12 mouse cellular contexts compared by ENCODE assay signal in genomic region chr5:31451336-31451735, GRCm38 (mm10). TPM values are rescaled to one million over a fixed set of nuclear protein-coding genes. Genes with fewer than 3 reads are reported as not detected.
DNase-seq lines count a peak whose midpoint lies in the region; ATAC-seq and TF ChIP-seq lines count a peak whose summit lies in the region.
"Had no signal": no experiment of that assay in that cellular context is flagged by ENCODE, and none has a peak within 500 bp of the region (broad histone marks: within the 10 kb centered on the region; RNA-seq: fewer than 3 reads in every experiment).

No protein-coding gene starts in this region.

- DNase-seq in layer of hippocampus, adult 2 months (ENCODE audit: low spot score in 2 of 2), result no peak
- no peak for DNase-seq in layer of hippocampus, adult 11-12 months (ENCODE audit: low spot score)
- peak; percentile 90 for DNase-seq in MEL (ENCODE audit: low read depth, low spot score)
- DNase-seq in induced T-regulatory cell, adult 2 months (ENCODE audit: low read depth), result peak; percentile 47
- peak; percentile 5 for DNase-seq in midbrain, embryonic 14.5 days
- DNase-seq in cerebellum, postnatal 4 days (ENCODE audit: low spot score in 2 of 2), result no peak
- DNase-seq: left cerebral cortex, postnatal 4 days had no signal

- ATAC-seq in midbrain, embryonic 14.5 days (ENCODE audit: low FRiP score, low TSS enrichment), result no peak
- ATAC-seq in hindbrain, embryonic 12.5 days (ENCODE audit: low FRiP score), result no peak

- no peak overlapping the region for H3K4me2 ChIP-seq in midbrain, embryonic 14.5 days (ENCODE audit: low read length)
- H3K4me2 ChIP-seq in hindbrain, embryonic 12.5 days (replicated peaks), result no peak overlapping the region

- TF ChIP-seq POLR2A in MEL (IDR thresholded peaks at IDR 0.05; ENCODE audit: control insufficient read depth in 1 of 2, insufficient read depth in 1 of 2, low read depth in 1 of 2, low read length in 2 of 2, poor library complexity in 1 of 2), result peak in 1 of 2 experiments; percentile 56; a peak in 2 of 4 replicates

- WGBS in midbrain, embryonic 14.5 days, result 91% methylated on average over 2 of the region's 2 CpGs
- WGBS in hindbrain, embryonic 12.5 days, result 84% methylated on average over 2 of the region's 2 CpGs

- TF ChIP-seq EP300 in MEL (IDR thresholded peaks at IDR 0.05; ENCODE audit: low read depth in 1 of 2, low read length in 2 of 2), result peak; percentile 15 to 58; a peak in 2 of 4 replicates

- H3K36me3 ChIP-seq in MEL (ENCODE audit: control insufficient read depth in 1 of 2, insufficient read depth in 2 of 2, low read length in 2 of 2), result peaks cover 0 to 23% of the 10 kb centered on the region in 2 experiments; a peak in 2 of 4 replicates
- H3K36me3 ChIP-seq in midbrain, embryonic 14.5 days (ENCODE audit: control insufficient read depth, insufficient read depth, low read length), result no peaks in the 10 kb centered on the region
- 0 out of 2 replicates have a peak, but pooled peaks cover 3% of the 10 kb centered on the region for H3K36me3 ChIP-seq in hindbrain, embryonic 12.5 days
- H3K36me3 ChIP-seq: neural tube, embryonic 12.5 days had no signal

- peaks cover 5 to 20% of the 10 kb centered on the region in 2 experiments for H3K4me1 ChIP-seq in MEL (ENCODE audit: control insufficient read depth in 1 of 2, insufficient read depth in 2 of 2, low read length in 2 of 2)
- peaks cover 19% of the 10 kb centered on the region for H3K4me1 ChIP-seq in midbrain, embryonic 14.5 days (ENCODE audit: control insufficient read depth, insufficient read depth, low read length)
- H3K4me1 ChIP-seq in hindbrain, embryonic 12.5 days, result peaks cover 14% of the 10 kb centered on the region

- no peak for TF ChIP-seq RAD21 in MEL (IDR thresholded peaks at IDR 0.05; ENCODE audit: low read depth, low read length)

- no peak for TF ChIP-seq CTCF in layer of hippocampus, adult 2 months (conservative IDR thresholded peaks at IDR 0.05)
- no peak for TF ChIP-seq CTCF in MEL (IDR thresholded peaks at IDR 0.05 in 2 of 3, conservative IDR thresholded peaks at IDR 0.05 in 1 of 3; ENCODE audit: control insufficient read depth in 1 of 3, insufficient read depth in 1 of 3, low read depth in 2 of 3, low read length in 3 of 3, poor library complexity in 1 of 3, severe bottlenecking in 1 of 3)

- H3K9me3 ChIP-seq in MEL (replicated peaks; ENCODE audit: insufficient read depth, low read length), result no peaks in the 10 kb centered on the region
- no peaks in the 10 kb centered on the region for H3K9me3 ChIP-seq in midbrain, embryonic 14.5 days (ENCODE audit: control insufficient read depth, low read length)
- H3K9me3 ChIP-seq in hindbrain, embryonic 12.5 days (replicated peaks), result no peaks in the 10 kb centered on the region
- H3K9me3 ChIP-seq: neural tube, embryonic 12.5 days had no signal

- H3K27me3 ChIP-seq in MEL (ENCODE audit: control insufficient read depth in 1 of 2, insufficient read depth in 2 of 2, low read length in 2 of 2), result peaks cover 0 to 1% of the 10 kb centered on the region in 2 experiments; a peak in 2 of 4 replicates
- H3K27me3 ChIP-seq in midbrain, embryonic 14.5 days (ENCODE audit: control insufficient read depth, insufficient read depth, low read length), result no peaks in the 10 kb centered on the region
- no peaks in the 10 kb centered on the region for H3K27me3 ChIP-seq in hindbrain, embryonic 12.5 days
- H3K27me3 ChIP-seq: neural tube, embryonic 12.5 days had no signal

- H3K9ac ChIP-seq in MEL (ENCODE audit: control insufficient read depth, low read depth, low read length, poor library complexity, severe bottlenecking), result peak overlapping the region; percentile 58
- no peak overlapping the region for H3K9ac ChIP-seq in midbrain, embryonic 14.5 days (replicated peaks; ENCODE audit: low read length)
- H3K9ac ChIP-seq in hindbrain, embryonic 12.5 days, result no peak overlapping the region
- H3K9ac ChIP-seq: neural tube, embryonic 12.5 days had no signal

- peaks cover 16% of the 10 kb centered on the region for H3K79me2 ChIP-seq in MEL (ENCODE audit: control insufficient read depth, insufficient read depth, low read length, poor library complexity)

- peak overlapping the region; percentile 79; the same call in 1 of the 2 replicates for H3K27ac ChIP-seq in layer of hippocampus, adult 2 months
- peak overlapping the region; percentile 87 for H3K27ac ChIP-seq in MEL (ENCODE audit: control insufficient read depth, low read depth, low read length)
- no peak overlapping the region for H3K27ac ChIP-seq in midbrain, embryonic 14.5 days (replicated peaks; ENCODE audit: low read depth, low read length)
- H3K27ac ChIP-seq in hindbrain, embryonic 12.5 days, result no peak overlapping the region
- H3K27ac ChIP-seq: neural tube, embryonic 12.5 days had no signal

- H3K4me3 ChIP-seq in layer of hippocampus, adult 2 months, result no peak overlapping the region
- peak overlapping the region; percentile 38 to 55 for H3K4me3 ChIP-seq in MEL (ENCODE audit: control insufficient read depth in 1 of 2, insufficient read depth in 1 of 2, low read depth in 2 of 2, low read length in 2 of 2)
- H3K4me3 ChIP-seq in midbrain, embryonic 14.5 days (replicated peaks; ENCODE audit: low read depth, low read length), result no peak overlapping the region
- H3K4me3 ChIP-seq in hindbrain, embryonic 12.5 days, result no peak overlapping the region

TF ChIP-seq in MEL, 35 proteins besides CTCF, POLR2A, EP300 and RAD21 (continues in another document):
- TF ChIP-seq UBTF (IDR thresholded peaks at IDR 0.05; ENCODE audit: borderline replicate concordance, insufficient read depth, low read depth, low read length) (no peak), ZMIZ1 (IDR thresholded peaks at IDR 0.05; ENCODE audit: low read depth, low read length) (peak; percentile 52; the same call in 1 of the 2 replicates), USF1 (IDR thresholded peaks at IDR 0.05; ENCODE audit: low read depth, low read length) (peak; percentile 60), POLR2AphosphoS5 (IDR thresholded peaks at IDR 0.05; ENCODE audit: borderline replicate concordance, low read depth, low read length) (no peak), POLR2AphosphoS2 (IDR thresholded peaks at IDR 0.05; ENCODE audit: low read length) (peak; percentile 76; the same call in 1 of the 2 replicates), ZNF384 (IDR thresholded peaks at IDR 0.05; ENCODE audit: low read depth, low read length) (no peak), MAZ (IDR thresholded peaks at IDR 0.05; ENCODE audit: low read depth, low read length) (no peak), RCOR1 (IDR thresholded peaks at IDR 0.05; ENCODE audit: low read depth, low read length) (peak; percentile 53; the same call in 1 of the 2 replicates), MAFK (IDR thresholded peaks at IDR 0.05; ENCODE audit: borderline replicate concordance, low read depth, low read length) (no peak), HCFC1 (IDR thresholded peaks at IDR 0.05; ENCODE audit: low read depth, low read length) (peak; percentile 75), MYC (IDR thresholded peaks at IDR 0.05; ENCODE audit: low read depth, low read length) (peak; percentile 95), ZC3H11A (IDR thresholded peaks at IDR 0.05; ENCODE audit: low read depth, low read length) (no peak), MXI1 (IDR thresholded peaks at IDR 0.05; ENCODE audit: low read depth, low read length) (peak; percentile 92), TAL1 (IDR thresholded peaks at IDR 0.05; ENCODE audit: low read length) (no peak), NELFE (IDR thresholded peaks at IDR 0.05; ENCODE audit: low read depth, low read length) (peak; percentile 77), SMC3 (IDR thresholded peaks at IDR 0.05; ENCODE audit: low read depth, low read length) (no peak), BHLHE40 (IDR thresholded peaks at IDR 0.05; ENCODE audit: borderline replicate concordance, low read depth, low read length) (no peak), CHD2 (IDR thresholded peaks at IDR 0.05; ENCODE audit: low read length) (no peak), ZKSCAN1 (IDR thresholded peaks at IDR 0.05; ENCODE audit: low read depth, low read length) (no peak), E2F4 (IDR thresholded peaks at IDR 0.05; ENCODE audit: borderline replicate concordance, low read depth, low read length) (no peak), ETS1 (IDR thresholded peaks at IDR 0.05; ENCODE audit: low read depth, low read length) (no peak), GABPA (IDR thresholded peaks at IDR 0.05; ENCODE audit: low read depth, low read length) (no peak), GATA1 (IDR thresholded peaks at IDR 0.05; ENCODE audit: low read depth, low read length) (peak; percentile 70), MAX (IDR thresholded peaks at IDR 0.05; ENCODE audit: low read length) (peak; percentile 86), CHD1 (IDR thresholded peaks at IDR 0.05; ENCODE audit: low read depth, low read length) (no peak), SIN3A (IDR thresholded peaks at IDR 0.05; ENCODE audit: low read length) (peak; percentile 93)

RNA-seq across cellular contexts. Expression of gene Zfp512, which starts 0.9 kb away (rescaled TPM):
- 10 to 100 TPM; 49.1 to 54.1 TPM for total RNA-seq in layer of hippocampus, adult 2 months (2021)
- total RNA-seq in MEL (2012; rRNA removed), result 32.9 and 36.6 TPM in 2 replicates
- 10 to 100 TPM in 1 of 2 experiments, not detected in 1; 47.0 TPM for polyA plus RNA-seq in MEL (2012; ENCODE audit: insufficient read depth in 1 of 2, insufficient read length in 2 of 2, low read depth in 1 of 2, low replicate concordance in 2 of 2, missing spikeins in 1 of 2)
- 87.8 and 113 TPM in 2 replicates for polyA plus RNA-seq in midbrain, embryonic 14.5 days (2014; fragmentation: Nextera tagmentation; extraction: Ambion mirVana)
- 97.4 and 101 TPM in 2 replicates for polyA plus RNA-seq in hindbrain, embryonic 12.5 days (2016; fragmentation: Nextera tagmentation; extraction: Ambion mirVana)

RNA-seq across cellular contexts. Expression of gene 4930548H24Rik, which starts 34.2 kb away (rescaled TPM):
- total RNA-seq in layer of hippocampus, adult 2 months (2021), result under 1 TPM in 1 of 2 experiments, not detected in 1; 0.20 TPM
- total RNA-seq in MEL (2012; rRNA removed), result 0.13 and 0.15 TPM in 2 replicates
- polyA plus RNA-seq in MEL (2012; ENCODE audit: insufficient read depth in 1 of 2, insufficient read length in 2 of 2, low read depth in 1 of 2, low replicate concordance in 2 of 2, missing spikeins in 1 of 2), result under 1 TPM in 1 of 2 experiments, not detected in 1; 0.13 TPM
- 0.13 TPM in 1 of 2 replicates, not detected in the other for polyA plus RNA-seq in midbrain, embryonic 14.5 days (2014; fragmentation: Nextera tagmentation; extraction: Ambion mirVana)
- polyA plus RNA-seq in hindbrain, embryonic 12.5 days (2016; fragmentation: Nextera tagmentation; extraction: Ambion mirVana), result not detected in 2 replicates
- total RNA-seq: granulocyte monocyte progenitor cell, adult 5-6 weeks had no signal
- polyA plus RNA-seq: embryonic facial prominence, embryonic 14.5 days; kidney, embryonic 16.5 days; neural tube, embryonic 12.5 days had no signal

RNA-seq across cellular contexts. Expression of gene Gpn1, which starts 43.2 kb away (rescaled TPM):
- total RNA-seq in layer of hippocampus, adult 2 months (2021), result 10 to 100 TPM; 34.0 to 34.8 TPM
- total RNA-seq in MEL (2012; rRNA removed), result 59.0 and 75.6 TPM in 2 replicates
- 100 to 1,000 TPM in 1 of 2 experiments, not detected in 1; 125 TPM for polyA plus RNA-seq in MEL (2012; ENCODE audit: insufficient read depth in 1 of 2, insufficient read length in 2 of 2, low read depth in 1 of 2, low replicate concordance in 2 of 2, missing spikeins in 1 of 2)
- 65.1 and 73.3 TPM in 2 replicates for polyA plus RNA-seq in midbrain, embryonic 14.5 days (2014; fragmentation: Nextera tagmentation; extraction: Ambion mirVana)
- polyA plus RNA-seq in hindbrain, embryonic 12.5 days (2016; fragmentation: Nextera tagmentation; extraction: Ambion mirVana), result 68.5 and 80.6 TPM in 2 replicates

Comparison
In these comparisons a context has a peak if more than half of its experiments do, and no peak if none do; other contexts are left out.
1. DNase-seq: peak in MEL (single experiment), induced T-regulatory cell, adult 2 months (single experiment) and midbrain, embryonic 14.5 days (single experiment); none in layer of hippocampus, adult 2 months (0 of 2), layer of hippocampus, adult 11-12 months (single experiment) and cerebellum, postnatal 4 days (0 of 2).
2. H3K27ac ChIP-seq: peak in layer of hippocampus, adult 2 months (single experiment) and MEL (single experiment); none in midbrain, embryonic 14.5 days (single experiment) and hindbrain, embryonic 12.5 days (single experiment).
3. H3K4me3 ChIP-seq: peak in MEL (2 of 2); none in layer of hippocampus, adult 2 months (single experiment), midbrain, embryonic 14.5 days (single experiment) and hindbrain, embryonic 12.5 days (single experiment).